Mouse (Mus musculus): ENCODE data around the gene Glrx5.

Glrx5 gene

GRCm38 (mm10) chr12:105025271-105025946 is 7.1 kb upstream of the Glrx5 start:
- in situ Hi-C loops (cut with MboI; ENCODE audit: unreplicated experiment in 2 of 2) = loop anchor here (5.0 to 25.0 kb wide), 6 partner anchors 73 to 987 kb away; partner anchors contain the start of genes Vrk1 (in 2 of the 2), Ak7 (in 1 of the 2), Atg2b (in 1 of the 2) and Bdkrb1 (in 1 of the 2)

- in situ Hi-C loops (cut with MboI; ENCODE audit: unreplicated experiment in 2 of 2) = loop anchor here (5.0 to 25.0 kb wide), 6 partner anchors 74 to 986 kb away; partner anchors contain the start of genes Vrk1 (in 2 of the 2), Ak7 (in 1 of the 2), Atg2b (in 1 of the 2) and Bdkrb1 (in 1 of the 2)
These were observed 6.4 kb upstream of the Glrx5 start for GRCm38 (mm10) chr12:105025947-105026586.

- in situ Hi-C loops (cut with MboI; ENCODE audit: unreplicated experiment in 2 of 2) = loop anchor here (5.0 to 25.0 kb wide), 6 partner anchors 75 to 985 kb away; partner anchors contain the start of genes Vrk1 (in 2 of the 2), Ak7 (in 1 of the 2), Atg2b (in 1 of the 2) and Bdkrb1 (in 1 of the 2)
These were observed 5.0 kb upstream of the Glrx5 start for GRCm38 (mm10) chr12:105027323-105027991.

DNA sequence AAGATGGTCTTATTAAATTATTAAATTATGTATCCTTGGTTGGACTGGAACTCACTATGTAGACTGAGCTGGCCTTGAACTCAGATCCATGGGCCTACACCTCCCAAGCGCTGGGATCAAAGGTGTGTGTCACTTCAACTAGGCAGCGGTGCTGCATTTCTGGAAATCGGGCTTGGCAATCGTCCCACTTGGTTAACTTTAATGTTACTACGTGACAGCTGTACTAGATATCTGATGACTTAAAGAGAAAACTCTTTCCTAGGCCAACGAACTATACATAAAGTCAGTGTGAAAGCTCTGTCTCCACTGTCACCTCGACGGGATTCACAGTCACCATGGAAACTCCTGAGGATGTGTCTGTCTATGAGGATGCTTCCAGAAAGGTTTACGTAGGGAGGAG is 2.6 kb upstream of the Glrx5 start:
- in situ Hi-C loops (cut with MboI; ENCODE audit: unreplicated experiment in 2 of 2) = loop anchor here (5.0 to 25.0 kb wide), 7 partner anchors 78 to 982 kb away; partner anchors contain the start of genes Vrk1 (in 2 of the 2), Ak7 (in 1 of the 2), Atg2b (in 1 of the 2) and Bdkrb1 (in 1 of the 2)

DNA sequence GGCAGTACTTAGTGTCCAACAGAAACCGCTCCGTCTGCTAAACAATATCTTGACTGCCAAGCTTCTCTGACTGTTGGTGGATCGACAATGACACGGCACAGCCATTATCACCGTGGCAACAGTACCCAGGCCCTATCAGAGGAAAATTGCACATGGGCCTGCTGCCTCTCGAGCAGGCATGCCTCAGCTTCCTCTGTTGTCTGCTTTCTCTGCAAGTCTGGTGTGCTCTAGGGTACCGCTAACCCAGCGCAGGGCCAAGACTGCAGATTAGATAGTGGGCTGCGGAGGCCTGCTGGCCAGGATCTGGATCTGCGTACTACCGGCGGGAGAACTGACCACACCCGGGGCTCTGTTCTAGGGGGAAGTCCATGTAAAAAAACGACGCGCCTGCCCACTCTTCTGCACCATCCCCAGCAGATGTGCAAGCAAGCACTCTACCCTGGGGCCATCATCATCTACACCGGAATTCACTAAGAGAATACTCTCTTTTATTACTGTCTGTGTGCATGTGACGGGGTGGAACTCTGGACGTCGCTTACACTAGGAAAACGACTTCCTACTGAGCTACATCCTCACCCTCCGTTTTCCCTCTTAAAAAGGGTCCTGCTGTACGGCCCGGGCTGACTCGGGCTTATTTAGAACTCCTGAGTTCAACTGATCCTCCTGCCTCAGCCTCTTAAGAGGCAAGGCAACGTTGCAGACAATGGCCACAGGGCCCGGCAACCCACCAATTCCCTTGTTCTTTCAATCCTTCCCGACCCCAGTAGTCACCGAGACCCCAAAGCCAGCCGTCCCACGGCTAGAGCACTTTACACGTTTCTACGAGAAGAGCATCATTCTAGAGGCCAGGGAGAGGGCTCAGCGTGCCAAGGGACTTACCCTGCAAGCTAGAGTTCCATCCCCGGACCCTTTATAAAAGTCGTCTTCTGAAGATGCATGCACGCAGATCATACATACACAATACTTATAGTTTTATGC is 1.1 kb upstream of the Glrx5 start:
- in situ Hi-C loops (cut with MboI; ENCODE audit: unreplicated experiment in 2 of 2) = loop anchor here (10.0 to 25.0 kb wide), 5 partner anchors 581 to 981 kb away; partner anchors contain the start of genes Vrk1 (in 2 of the 2), Ak7 (in 1 of the 2), Atg2b (in 1 of the 2) and Bdkrb1 (in 1 of the 2)

DNA sequence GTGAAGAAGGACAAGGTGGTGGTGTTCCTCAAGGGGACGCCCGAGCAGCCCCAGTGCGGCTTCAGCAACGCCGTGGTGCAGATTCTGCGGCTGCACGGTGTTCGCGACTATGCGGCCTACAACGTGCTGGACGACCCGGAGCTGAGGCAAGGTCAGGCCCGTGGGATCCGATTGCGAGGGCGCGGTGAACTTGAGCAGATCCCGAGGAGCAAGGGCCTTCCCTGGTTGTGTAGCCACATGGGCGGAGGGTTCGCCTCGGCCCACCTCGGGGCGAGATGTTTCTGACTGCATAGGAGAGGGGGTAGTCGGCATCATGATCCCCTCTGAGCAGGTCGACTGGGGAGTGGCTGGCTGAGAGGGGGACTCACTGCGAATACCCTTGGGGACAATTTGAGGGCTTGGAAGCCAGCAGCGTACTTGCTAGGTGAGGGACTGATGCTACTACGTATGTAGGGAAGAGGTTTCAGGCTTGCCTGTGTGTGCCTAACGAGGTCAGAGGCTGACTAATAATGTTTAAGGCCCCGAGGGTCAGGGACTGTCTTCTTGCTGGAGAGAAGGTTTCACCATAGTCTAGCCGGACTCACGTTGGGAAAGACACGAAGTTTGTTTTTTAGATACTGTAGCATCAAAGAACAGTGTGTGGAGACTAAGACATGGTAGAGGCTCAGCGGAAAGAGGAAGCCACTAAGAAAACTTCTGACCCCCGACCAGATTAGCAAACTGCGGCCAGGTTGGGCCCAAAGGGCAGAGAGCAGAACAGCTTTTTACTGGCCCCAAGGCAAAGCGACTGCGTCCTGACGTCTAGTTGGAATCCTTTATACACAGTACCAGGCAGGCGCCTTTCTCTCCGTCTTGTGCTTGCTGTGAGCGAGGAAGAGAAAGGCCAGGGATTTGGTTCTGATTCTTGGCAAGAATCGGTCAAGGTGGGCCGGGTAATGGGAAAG is 616 bp downstream of the Glrx5 start:
- in situ Hi-C loops (cut with MboI; ENCODE audit: unreplicated experiment in 2 of 2) = loop anchor here (10.0 to 25.0 kb wide), 5 partner anchors 579 to 979 kb away; partner anchors contain the start of genes Vrk1 (in 2 of the 2), Ak7 (in 1 of the 2), Atg2b (in 1 of the 2) and Bdkrb1 (in 1 of the 2)

- in situ Hi-C loops (cut with MboI; ENCODE audit: unreplicated experiment in 2 of 2) = loop anchor here (10.0 to 25.0 kb wide), 5 partner anchors 578 to 978 kb away; partner anchors contain the start of genes Vrk1 (in 2 of the 2), Ak7 (in 1 of the 2), Atg2b (in 1 of the 2) and Bdkrb1 (in 1 of the 2)
These were observed 1.8 kb downstream of the Glrx5 start for GRCm38 (mm10) chr12:105034130-105034769.

DNA sequence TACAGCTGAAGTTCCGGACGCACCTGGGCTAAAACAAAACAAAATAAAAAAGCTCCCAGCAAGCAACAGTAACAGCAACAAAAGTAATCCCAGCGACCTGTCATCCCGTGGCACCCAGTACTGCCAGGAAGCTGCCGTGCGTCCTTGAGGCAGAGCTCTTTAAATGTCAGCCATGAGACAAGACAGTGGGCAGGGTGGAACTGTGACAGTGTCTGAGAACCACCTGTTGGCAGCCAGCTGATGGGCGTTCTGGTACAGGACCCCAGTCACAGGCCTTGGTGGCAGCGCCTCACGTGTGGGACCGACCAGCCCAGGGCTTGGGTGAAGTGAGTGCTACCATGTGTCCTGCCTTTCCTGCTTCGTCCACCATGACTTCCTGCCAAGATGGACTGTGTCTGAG is 5.7 kb downstream of the Glrx5 start:
- in situ Hi-C loops (cut with MboI; ENCODE audit: unreplicated experiment in 2 of 2) = loop anchor here (10.0 to 25.0 kb wide), 5 partner anchors 574 to 974 kb away; partner anchors contain the start of genes Vrk1 (in 2 of the 2), Ak7 (in 1 of the 2), Atg2b (in 1 of the 2) and Bdkrb1 (in 1 of the 2)

- in situ Hi-C loops (cut with MboI; ENCODE audit: unreplicated experiment in 2 of 2) = loop anchor here (10.0 to 25.0 kb wide), 5 partner anchors 573 to 973 kb away; partner anchors contain the start of genes Vrk1 (in 2 of the 2), Ak7 (in 1 of the 2), Atg2b (in 1 of the 2) and Bdkrb1 (in 1 of the 2)
These were observed 6.4 kb downstream of the Glrx5 start for GRCm38 (mm10) chr12:105038918-105039317.

- in situ Hi-C loops (cut with MboI; ENCODE audit: unreplicated experiment in 2 of 2) = loop anchor here (10.0 to 25.0 kb wide), 6 partner anchors 573 to 973 kb away; partner anchors contain the start of genes Vrk1 (in 2 of the 2), Ak7 (in 1 of the 2), Atg2b (in 1 of the 2) and Bdkrb1 (in 1 of the 2)
These were observed 7.2 kb downstream of the Glrx5 start for GRCm38 (mm10) chr12:105039578-105040289.

- in situ Hi-C loops (cut with MboI; ENCODE audit: unreplicated experiment in 2 of 2) = loop anchor here (10.0 to 25.0 kb wide), 5 partner anchors 571 to 971 kb away; partner anchors contain the start of genes Vrk1 (in 2 of the 2), Ak7 (in 1 of the 2), Atg2b (in 1 of the 2) and Bdkrb1 (in 1 of the 2)
These were observed 8.5 kb downstream of the Glrx5 start for GRCm38 (mm10) chr12:105040950-105041349.

DNA sequence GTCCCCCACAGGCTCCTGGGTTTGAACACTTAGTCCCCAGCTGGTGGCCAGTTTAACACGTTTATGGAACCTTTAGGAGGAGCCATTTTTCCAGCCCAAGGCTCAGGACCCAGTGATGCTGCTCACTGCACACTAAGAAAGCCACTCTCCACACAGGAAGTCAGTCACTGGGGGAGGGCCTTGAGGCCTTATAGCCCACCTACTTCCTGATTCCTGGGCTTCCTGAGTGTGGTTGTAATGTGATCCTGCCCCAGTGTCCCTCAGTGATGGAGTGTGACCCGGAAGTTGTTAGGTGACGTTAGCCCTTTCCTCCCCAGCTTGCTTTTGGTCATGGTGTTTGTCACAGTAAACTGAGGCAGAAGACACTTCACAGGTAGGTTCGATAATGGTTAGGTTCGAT is 10.6 kb downstream of the Glrx5 start:
- in situ Hi-C loops (cut with MboI; ENCODE audit: unreplicated experiment in 2 of 2) = loop anchor here (10.0 to 25.0 kb wide), 5 partner anchors 569 to 969 kb away; partner anchors contain the start of genes Vrk1 (in 2 of the 2), Ak7 (in 1 of the 2), Atg2b (in 1 of the 2) and Bdkrb1 (in 1 of the 2)

GRCm38 (mm10) chr12:105044775-105045174 is 12.3 kb downstream of the Glrx5 start:
- in situ Hi-C loops (cut with MboI; ENCODE audit: unreplicated experiment in 2 of 2) = loop anchor here (10.0 to 25.0 kb wide), 5 partner anchors 568 to 968 kb away; partner anchors contain the start of genes Vrk1 (in 2 of the 2), Ak7 (in 1 of the 2), Atg2b (in 1 of the 2) and Bdkrb1 (in 1 of the 2)

DNA sequence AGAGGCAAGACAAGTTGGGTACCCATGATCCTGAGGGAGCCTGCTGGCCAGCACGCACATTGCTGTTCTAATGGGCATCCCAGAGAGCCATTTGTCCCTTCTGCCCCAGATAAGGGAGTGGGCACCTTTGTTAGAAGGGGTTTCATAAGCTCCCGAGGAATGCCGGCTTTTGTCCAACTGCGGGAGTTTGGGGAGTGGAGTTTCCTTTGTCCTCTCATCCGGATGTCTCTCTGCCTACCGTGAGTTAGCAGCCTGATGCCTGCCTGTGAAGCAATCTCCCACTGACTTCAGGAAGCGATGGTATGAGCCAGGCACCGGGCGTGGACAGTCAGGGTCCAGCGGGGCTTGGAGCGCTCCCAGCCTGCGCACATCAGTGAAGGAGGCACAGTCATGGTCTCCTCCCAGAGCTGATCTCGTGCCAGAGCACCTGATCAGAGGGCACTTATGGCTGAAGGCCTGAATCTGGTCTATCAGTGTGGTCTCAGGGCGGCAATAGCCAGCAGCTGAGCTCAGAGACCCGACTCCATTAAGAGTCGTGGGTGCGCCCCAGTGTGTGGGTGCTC is 15.9 kb downstream of the Glrx5 start:
- in situ Hi-C loops (cut with MboI; ENCODE audit: unreplicated experiment in 2 of 2) = loop anchor here (10.0 to 25.0 kb wide), 5 partner anchors 564 to 964 kb away; partner anchors contain the start of genes Vrk1 (in 2 of the 2), Ak7 (in 1 of the 2), Atg2b (in 1 of the 2) and Bdkrb1 (in 1 of the 2)

GRCm38 (mm10) chr12:105049813-105050212 is 17.3 kb downstream of the Glrx5 start:
- in situ Hi-C loops (cut with MboI; ENCODE audit: unreplicated experiment in 2 of 2) = loop anchor here (5.0 to 25.0 kb wide), 9 partner anchors 55 to 962 kb away; partner anchors contain the start of genes Vrk1 (in 2 of the 2), Ak7 (in 1 of the 2), Atg2b (in 1 of the 2) and Bdkrb1 (in 1 of the 2)
